Mouse (Mus musculus): ENCODE measurements around the gene Pigl.

Gene Pigl

GRCm38 (mm10) chr11:62522283-62522682 is 64.0 kb downstream of the Pigl start:
- DNase-seq (ENCODE audit: low spot score): no peak

DNA sequence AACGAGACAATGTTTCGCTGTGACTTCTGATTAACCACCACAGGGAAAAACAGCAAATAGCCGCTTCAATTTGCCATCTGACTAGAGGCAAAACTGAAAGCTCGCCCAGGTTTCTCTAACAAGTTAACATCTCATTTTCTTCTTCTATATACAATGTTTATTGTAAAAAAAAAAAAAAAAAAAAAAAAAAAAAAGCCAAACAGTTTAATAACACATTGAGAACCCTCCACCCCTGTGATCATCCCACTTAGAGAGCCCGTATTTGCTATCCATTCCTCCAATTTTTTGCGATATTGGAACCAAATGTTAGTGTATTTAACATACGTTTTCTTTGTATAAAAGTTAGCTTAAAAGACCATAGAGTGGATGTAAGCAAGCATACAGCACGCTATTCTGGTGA is 78.8 kb downstream of the Pigl start:
- no peak for DNase-seq (ENCODE audit: low spot score)

DNA sequence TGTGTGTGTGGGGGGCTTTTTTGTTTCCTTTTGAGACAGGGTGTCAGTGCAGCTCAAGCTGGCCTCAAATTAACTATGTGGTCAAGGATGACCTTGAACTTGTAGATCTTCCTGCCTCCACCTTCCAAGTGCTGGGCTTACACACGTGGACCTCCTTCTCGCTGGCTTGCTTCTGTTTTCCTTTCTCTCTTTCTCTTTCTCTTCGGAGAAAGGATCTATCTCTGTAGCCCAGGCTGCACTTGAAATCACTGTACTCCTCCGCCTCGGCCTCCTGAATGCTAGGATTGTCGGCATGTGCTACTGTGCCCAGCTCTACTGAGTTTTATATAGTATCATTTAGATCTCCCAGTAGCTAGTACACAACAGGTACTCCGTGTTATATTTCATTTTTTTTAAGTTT is 79.3 kb downstream of the Pigl start:
- DNase-seq (ENCODE audit: low spot score): no peak

GRCm38 (mm10) chr11:62538321-62539088 is 80.2 kb downstream of the Pigl start:
- peak; percentile 41 for DNase-seq (ENCODE audit: low spot score)

DNA sequence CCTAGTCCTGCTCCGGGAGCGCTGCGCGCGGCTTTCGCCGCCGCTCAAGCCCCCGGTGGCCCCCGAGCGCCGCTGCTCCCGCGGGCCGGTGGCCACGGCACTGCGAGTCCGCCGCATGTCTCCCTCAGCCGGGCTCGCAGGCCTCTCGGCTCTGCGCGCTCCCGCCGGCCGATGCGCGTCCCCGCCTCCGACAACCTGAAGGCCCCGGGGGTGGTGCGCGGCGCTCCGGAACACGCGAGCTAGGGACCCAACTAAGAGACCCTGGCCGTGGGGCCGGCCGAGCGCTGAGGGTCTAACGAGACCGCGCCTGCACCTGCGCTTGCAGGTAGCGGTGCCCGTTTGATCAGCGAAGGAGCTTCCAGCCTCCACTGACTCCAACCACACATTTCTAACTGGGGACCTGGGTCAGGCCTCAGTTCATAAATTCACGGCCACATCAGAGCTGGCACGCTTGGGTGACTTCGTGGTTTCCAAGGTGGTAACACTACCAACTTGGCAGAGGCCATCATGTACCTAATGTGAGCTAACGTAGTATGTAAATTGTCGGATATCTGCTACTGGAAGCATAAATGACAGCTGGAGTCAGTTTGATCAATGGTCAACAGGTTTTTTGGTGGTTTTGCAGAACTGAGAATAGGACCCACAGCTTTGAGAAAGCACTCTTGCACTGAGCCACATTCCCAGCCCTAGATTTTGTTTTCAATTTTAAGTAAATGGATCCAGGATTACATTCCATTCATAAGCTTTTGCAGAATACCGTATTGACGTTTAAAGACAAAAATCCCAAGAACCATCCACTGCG is 81.0 kb downstream of the Pigl start, which contains the start of gene Cenpv:
Gene Cenpv, minus strand, starts transcription at position 173 of the 802 bp plus-strand sequence.
- DNase-seq (ENCODE audit: low spot score): peak; percentile 59

DNA sequence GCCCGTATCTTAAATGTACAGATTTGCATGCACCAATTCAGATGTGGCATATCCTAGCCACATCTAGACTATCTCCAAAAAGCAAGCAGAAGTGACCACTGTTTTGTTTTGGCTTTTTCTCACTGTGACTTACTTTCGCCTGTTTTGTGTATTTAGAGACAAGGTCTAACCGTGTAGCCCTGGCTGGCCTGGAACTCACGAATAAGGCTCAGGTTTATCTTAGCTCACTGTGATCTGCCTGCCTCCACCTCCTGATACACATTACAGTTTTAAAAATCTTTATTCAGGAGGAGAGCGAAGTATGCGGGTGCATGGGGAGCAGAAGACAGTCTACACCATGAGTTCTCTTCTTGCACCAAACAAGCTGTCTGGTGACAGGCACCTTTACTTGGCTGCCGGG is 81.9 kb downstream of the Pigl start:
- DNase-seq (ENCODE audit: low spot score): no peak

- DNase-seq (ENCODE audit: low spot score): no peak
Measured at GRCm38 (mm10) chr11:62540969-62541368, 82.7 kb downstream of the Pigl start.

DNA sequence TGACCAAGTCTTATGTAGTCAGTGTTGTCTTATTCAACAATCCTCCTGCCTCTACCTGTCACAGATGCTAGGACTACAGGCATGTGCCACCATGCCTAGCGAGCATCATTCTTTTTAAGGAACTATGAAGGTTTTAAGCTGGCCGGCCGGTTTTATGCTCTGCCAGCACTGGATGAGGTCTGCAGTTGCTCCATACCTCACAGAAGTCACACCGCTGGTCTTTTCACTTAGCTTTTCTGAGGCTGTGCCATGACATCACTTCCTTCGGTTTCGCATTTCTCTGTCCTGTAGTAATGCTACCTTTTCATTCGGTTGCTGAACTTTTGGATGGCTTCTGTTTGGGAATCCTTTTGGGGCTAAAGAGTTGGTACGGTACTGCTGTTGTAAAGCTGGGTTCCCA is 83.3 kb downstream of the Pigl start:
- DNase-seq (ENCODE audit: low spot score): no peak

- no peak for DNase-seq (ENCODE audit: low spot score)
Measured at GRCm38 (mm10) chr11:62543991-62544390, 85.7 kb downstream of the Pigl start.

GRCm38 (mm10) chr11:62549782-62550181 is 91.5 kb downstream of the Pigl start:
- DNase-seq (ENCODE audit: low spot score): peak; percentile 76

- peak; percentile 36 for DNase-seq (ENCODE audit: low spot score)
Measured at GRCm38 (mm10) chr11:62550227-62550685, 92.0 kb downstream of the Pigl start.

- peak; percentile 98 for DNase-seq (ENCODE audit: low spot score)
Measured at GRCm38 (mm10) chr11:62550727-62551225, 92.5 kb downstream of the Pigl start, which contains the start of gene Ubb. Gene Ubb, plus strand, starts transcription at chr11:62551171.

DNA sequence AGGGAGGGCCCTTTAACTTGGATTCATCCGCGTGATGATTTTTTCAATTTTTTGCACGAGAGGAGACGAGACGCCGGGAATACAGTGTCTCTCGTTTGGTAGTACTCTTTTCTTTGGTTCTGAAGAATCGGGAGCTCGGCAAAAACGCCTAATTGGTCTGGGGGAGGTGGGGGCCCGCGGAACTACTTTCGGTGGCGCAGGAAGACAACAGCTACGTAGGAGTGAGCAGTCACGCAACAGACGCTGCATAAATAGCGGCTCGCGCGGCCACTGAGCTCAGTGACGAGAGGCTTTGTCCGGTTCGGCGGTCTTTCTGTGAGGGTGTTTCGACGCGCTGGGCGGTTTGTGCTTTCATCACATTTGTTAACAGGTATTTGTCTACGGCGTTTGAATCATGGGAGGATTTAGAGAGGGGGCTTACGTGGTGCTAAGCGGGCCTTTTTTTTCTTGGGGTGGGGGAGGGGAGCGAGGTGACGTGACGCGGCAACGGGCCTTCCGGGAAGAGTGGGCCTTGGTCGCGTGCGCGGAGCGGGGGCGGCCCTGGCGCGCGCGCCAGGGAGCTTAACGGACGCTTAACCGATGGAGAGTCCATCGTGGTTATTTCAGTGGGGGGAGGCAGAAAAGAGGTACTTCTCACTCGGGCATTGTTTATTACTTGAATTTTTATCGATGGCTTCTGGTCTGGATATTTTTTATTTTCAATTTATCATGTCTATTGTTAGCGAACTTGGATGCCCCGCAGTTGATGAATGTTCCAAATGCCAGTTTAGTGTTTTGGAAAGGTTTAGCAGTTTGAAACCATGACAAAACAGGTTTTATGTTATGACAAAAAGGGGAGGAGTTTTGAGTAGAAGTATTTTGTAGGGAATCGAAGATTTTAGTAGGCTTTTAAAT is 93.2 kb downstream of the Pigl start:
- peak; percentile 79 for DNase-seq (ENCODE audit: low spot score)

- DNase-seq (ENCODE audit: low spot score): no peak
Measured at GRCm38 (mm10) chr11:62553186-62553585, 94.9 kb downstream of the Pigl start.

DNA sequence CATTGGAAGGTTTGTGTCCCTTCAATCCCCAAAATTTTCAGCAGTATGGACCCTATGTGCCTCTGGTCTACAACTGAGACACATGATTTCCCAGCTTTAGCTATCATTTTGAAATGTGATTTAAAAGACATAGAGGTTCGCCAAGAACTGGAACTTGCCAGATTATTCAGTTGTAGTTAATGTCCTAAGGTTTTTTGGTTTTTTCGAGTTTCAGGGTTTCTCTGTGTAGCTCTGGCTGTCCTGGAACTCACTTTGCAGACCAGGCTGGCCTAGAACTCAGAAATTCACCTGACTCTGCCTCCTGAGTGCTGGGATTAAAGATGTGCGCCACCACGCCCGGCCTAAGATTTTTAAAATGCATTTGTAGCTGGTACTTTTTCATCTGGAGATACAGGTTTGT is 95.4 kb downstream of the Pigl start:
- no peak for DNase-seq (ENCODE audit: low spot score)

DNA sequence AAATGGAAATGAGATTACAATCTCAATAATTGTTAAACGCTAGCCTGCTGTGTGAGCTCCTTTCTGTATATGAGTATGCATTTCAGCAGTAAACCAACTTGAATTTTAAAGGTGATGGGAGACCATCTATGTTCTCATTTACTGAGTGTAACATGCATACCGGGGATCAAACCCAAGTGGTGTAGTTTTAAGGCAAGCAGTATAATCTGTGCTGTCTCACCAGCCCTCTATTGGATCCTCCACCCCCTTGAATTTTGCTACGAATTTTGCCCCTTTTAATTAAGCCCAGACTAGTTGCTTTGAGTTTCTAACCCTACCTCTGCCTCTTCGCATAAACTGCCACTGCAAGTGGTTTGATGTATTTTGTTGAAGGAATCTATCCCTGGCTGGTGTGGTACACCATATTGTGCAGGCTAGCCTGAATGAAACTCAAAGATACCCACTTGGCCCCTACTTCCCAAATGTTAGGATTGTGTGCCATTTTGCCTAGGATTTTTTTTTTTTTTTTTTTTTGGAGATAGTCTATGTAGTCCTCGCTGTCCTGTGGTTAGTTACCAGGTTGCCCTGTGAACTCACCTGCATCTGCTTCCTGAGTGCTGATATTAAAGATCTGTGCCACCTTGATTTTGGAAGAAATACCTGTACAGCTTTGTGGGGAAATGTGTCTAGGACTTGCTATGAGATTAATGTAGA is 96.0 kb downstream of the Pigl start:
- no peak for DNase-seq (ENCODE audit: low spot score)

DNA sequence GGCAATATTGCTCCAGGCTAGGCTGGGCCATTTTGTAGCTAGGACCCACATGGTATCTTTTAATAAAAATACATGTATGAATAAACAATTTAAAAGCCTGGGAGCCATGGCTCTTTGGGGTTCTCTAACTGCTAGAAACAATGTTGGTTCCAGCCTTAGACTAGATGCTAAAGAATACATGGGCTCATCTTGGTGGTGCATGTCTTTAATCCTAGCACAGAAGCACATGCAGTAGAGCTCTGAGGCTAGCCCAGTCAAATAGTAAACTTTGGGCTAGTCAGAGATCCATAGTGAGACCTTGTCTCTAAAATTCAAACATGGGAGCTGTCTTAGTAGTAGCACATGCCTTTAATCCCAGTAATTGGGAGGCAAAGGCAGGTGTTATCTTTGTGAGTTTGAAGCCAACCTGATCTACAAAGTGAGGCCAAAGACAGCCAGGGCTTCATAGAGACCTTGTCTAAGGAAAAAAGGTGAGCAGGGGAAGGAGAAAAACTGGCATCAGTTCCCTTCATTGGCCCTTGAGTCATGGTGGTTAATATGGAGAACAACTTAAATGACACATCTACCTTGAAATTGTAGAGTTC is 96.8 kb downstream of the Pigl start:
- no peak for DNase-seq (ENCODE audit: low spot score)

DNA sequence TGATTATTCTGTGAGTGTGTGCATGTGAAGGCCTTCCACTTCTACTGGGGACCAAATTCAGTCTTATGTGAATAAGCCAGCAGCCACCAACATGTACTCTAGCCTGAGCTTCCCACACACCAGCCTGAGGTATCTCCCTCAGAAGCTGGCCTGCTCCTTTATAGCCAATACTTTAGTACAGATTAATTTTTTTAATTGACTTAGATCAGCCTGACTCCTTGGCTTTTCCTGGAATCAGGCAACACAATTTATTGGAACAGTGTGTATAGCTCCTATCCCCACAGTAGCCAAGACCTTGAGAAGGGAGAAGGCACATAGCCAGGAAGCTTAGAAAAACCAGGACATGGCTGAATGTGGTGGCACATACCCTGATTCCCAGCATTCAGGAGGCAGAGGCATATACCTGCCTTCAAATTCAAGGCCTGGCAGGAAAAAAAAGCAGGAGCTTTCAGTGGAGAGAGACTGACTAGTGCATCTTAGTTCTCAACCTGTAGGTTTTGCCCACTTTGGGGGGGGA is 97.7 kb downstream of the Pigl start:
- no peak for DNase-seq (ENCODE audit: low spot score)

GRCm38 (mm10) chr11:62557205-62557604 is 98.9 kb downstream of the Pigl start:
- DNase-seq (ENCODE audit: low spot score): no peak

- no peak for DNase-seq (ENCODE audit: low spot score)
Measured at GRCm38 (mm10) chr11:62558152-62558551, 99.9 kb downstream of the Pigl start.
